Mouse (Mus musculus) olfactory bulb, adult 2 months (tissue): ENCODE data around the gene Dnali1.

Experiments
- CTCF ChIP-seq: fragments of 200-500 bp; IDR thresholded peaks from 2 replicates; pipeline ENCODE4 v1.5.1; 2012; ENCODE audit warnings: low read depth, mild to moderate bottlenecking, low read length, moderate library complexity; ENCODE audit not compliant: insufficient read depth
- POLR2A ChIP-seq: fragments of 200-500 bp; IDR thresholded peaks from 2 replicates; pipeline ENCODE4 v1.6.1; 2012; ENCODE audit warnings: mild to moderate bottlenecking, low read depth, low read length, moderate library complexity; ENCODE audit not compliant: insufficient read depth

- TF ChIP-seq CTCF (no peak), POLR2A (no peak)
Measured at GRCm38 (mm10) chr4:125020780-125021538, 44.5 kb downstream of the Dnali1 start.
